Mouse (Mus musculus): ENCODE results near the gene 6820408C15Rik.

6820408C15Rik gene

GRCm38 (mm10) chr2:152415287-152415686, at the start of gene 6820408C15Rik:
6820408C15Rik (plus strand) TSS chr2:152415587.
- no peak for DNase-seq

GRCm38 (mm10) chr2:152367917-152368316, 47.5 kb upstream of the 6820408C15Rik start:
- DNase-seq: no peak

GRCm38 (mm10) chr2:152368532-152369140, 46.8 kb upstream of the 6820408C15Rik start:
- DNase-seq: peak; percentile 72

GRCm38 (mm10) chr2:152372104-152372503, 43.3 kb upstream of the 6820408C15Rik start:
- DNase-seq: no peak

GRCm38 (mm10) chr2:152372661-152373060, 42.7 kb upstream of the 6820408C15Rik start:
- no peak for DNase-seq

- DNase-seq: no peak
Measured at GRCm38 (mm10) chr2:152373547-152373946, 41.8 kb upstream of the 6820408C15Rik start.

- no peak for DNase-seq
Measured at GRCm38 (mm10) chr2:152375652-152376344, 39.6 kb upstream of the 6820408C15Rik start.

GRCm38 (mm10) chr2:152376345-152376741, 39.0 kb upstream of the 6820408C15Rik start, which contains the start of gene Nrsn2:
Nrsn2 (minus strand) TSS chr2:152376638.
- no peak for DNase-seq

GRCm38 (mm10) chr2:152384191-152384590, 31.2 kb upstream of the 6820408C15Rik start:
- DNase-seq: no peak

GRCm38 (mm10) chr2:152392786-152393185, 22.6 kb upstream of the 6820408C15Rik start:
- peak; percentile 80 for DNase-seq

- DNase-seq: no peak
Measured at GRCm38 (mm10) chr2:152393225-152394017, 22.0 kb upstream of the 6820408C15Rik start.

GRCm38 (mm10) chr2:152395271-152395920, 20.0 kb upstream of the 6820408C15Rik start:
- no peak for DNase-seq

- DNase-seq: peak; percentile 96
Measured at GRCm38 (mm10) chr2:152396110-152397003, 19.0 kb upstream of the 6820408C15Rik start.

- DNase-seq: peak; percentile 91
Measured at GRCm38 (mm10) chr2:152397004-152397589, 18.3 kb upstream of the 6820408C15Rik start.

GRCm38 (mm10) chr2:152397680-152398435, 17.5 kb upstream of the 6820408C15Rik start, which contains the start of gene Sox12:
Sox12 (minus strand) TSS chr2:152398063.
- DNase-seq: peak; percentile 99

- peak; percentile 98 for DNase-seq
Measured at GRCm38 (mm10) chr2:152398691-152399090, 16.7 kb upstream of the 6820408C15Rik start.

- no peak for DNase-seq
Measured at GRCm38 (mm10) chr2:152399122-152399542, 16.3 kb upstream of the 6820408C15Rik start.

- DNase-seq: peak; percentile 98
Measured at GRCm38 (mm10) chr2:152406126-152406525, 9.3 kb upstream of the 6820408C15Rik start.

GRCm38 (mm10) chr2:152409781-152410180, 5.6 kb upstream of the 6820408C15Rik start:
- DNase-seq: no peak

- peak; percentile 96 for DNase-seq
Measured at GRCm38 (mm10) chr2:152410971-152411371, 4.4 kb upstream of the 6820408C15Rik start.

GRCm38 (mm10) chr2:152411471-152411870, 3.9 kb upstream of the 6820408C15Rik start:
- no peak for DNase-seq

Data from lung, postnatal 10 days (tissue).